Mouse (Mus musculus): ENCODE measurements around the gene Klf17. TPM values are rescaled to one million over a fixed set of nuclear protein-coding genes. Genes with fewer than 3 reads are reported as not detected.
"Not testable (repeated sequence)": the region's sequence is repeated elsewhere in the genome, so short reads cannot be mapped to it uniquely, and the experiment has no call there.

Klf17 gene
- not detected for total RNA-seq (2021)
- long read RNA-seq, experiment 1: 0 reads
- long read RNA-seq, experiment 2: 0 reads

GRCm38 (mm10) chr4:117765416-117765815 is at the start of gene Klf17:
TSS of gene Klf17 (minus strand) at chr4:117765648.
- Histone ChIP-seq H3K4me3 (no peak within 1 kb of the TSS), H3K27ac (no peak within 1 kb of the TSS)
- TF ChIP-seq CTCF (conservative IDR thresholded peaks at IDR 0.05): no peak
- DNase-seq (ENCODE audit: low spot score in 2 of 2): no peak

GRCm38 (mm10) chr4:117814333-117814732 is 48.9 kb upstream of the Klf17 start:
- Histone ChIP-seq H3K4me3 (no peak overlapping the region), H3K27ac (no peak overlapping the region)
- DNase-seq (ENCODE audit: low spot score in 2 of 2): no peak
- TF ChIP-seq CTCF (conservative IDR thresholded peaks at IDR 0.05): no peak

- Histone ChIP-seq H3K4me3 (no peak overlapping the region), H3K27ac (no peak overlapping the region)
- TF ChIP-seq CTCF (conservative IDR thresholded peaks at IDR 0.05): no peak
- no peak for DNase-seq (ENCODE audit: low spot score in 2 of 2)
These were observed 48.2 kb upstream of the Klf17 start for GRCm38 (mm10) chr4:117813591-117814192.

GRCm38 (mm10) chr4:117810933-117811332 is 45.5 kb upstream of the Klf17 start:
- TF ChIP-seq CTCF (conservative IDR thresholded peaks at IDR 0.05): peak; percentile 74
- no peak overlapping the region for H3K27ac ChIP-seq
- H3K4me3 ChIP-seq: no peak overlapping the region
- peak; percentile 10 to 19 for DNase-seq (ENCODE audit: low spot score in 2 of 2)

GRCm38 (mm10) chr4:117806992-117807391 is 41.5 kb upstream of the Klf17 start:
- H3K4me3 ChIP-seq: no peak overlapping the region
- no peak for TF ChIP-seq CTCF (conservative IDR thresholded peaks at IDR 0.05)
- H3K27ac ChIP-seq: no peak overlapping the region
- DNase-seq (ENCODE audit: low spot score in 2 of 2): no peak

GRCm38 (mm10) chr4:117799904-117800303 is 34.5 kb upstream of the Klf17 start:
- Histone ChIP-seq H3K27ac (no peak overlapping the region), H3K4me3 (no peak overlapping the region)
- no peak for DNase-seq (ENCODE audit: low spot score in 2 of 2)
- peak; percentile 30; the same call in 1 of the 2 replicates for TF ChIP-seq CTCF (conservative IDR thresholded peaks at IDR 0.05)

- H3K27ac ChIP-seq: no peak overlapping the region
- DNase-seq (ENCODE audit: low spot score in 2 of 2): no peak
- TF ChIP-seq CTCF (conservative IDR thresholded peaks at IDR 0.05): no peak
- no peak overlapping the region for H3K4me3 ChIP-seq
These were observed 22.9 kb upstream of the Klf17 start for GRCm38 (mm10) chr4:117788308-117788707.

- no peak for TF ChIP-seq CTCF (conservative IDR thresholded peaks at IDR 0.05)
- Histone ChIP-seq H3K27ac (no peak overlapping the region), H3K4me3 (no peak overlapping the region)
- DNase-seq (ENCODE audit: low spot score in 2 of 2): no peak
These were observed 21.5 kb upstream of the Klf17 start for GRCm38 (mm10) chr4:117786963-117787362.

GRCm38 (mm10) chr4:117782908-117783307 is 17.5 kb upstream of the Klf17 start:
- no peak; the same call in 1 of the 2 replicates for TF ChIP-seq CTCF (conservative IDR thresholded peaks at IDR 0.05)
- DNase-seq (ENCODE audit: low spot score in 2 of 2): no peak
- Histone ChIP-seq H3K27ac (no peak overlapping the region), H3K4me3 (no peak overlapping the region)

- Histone ChIP-seq H3K4me3 (no peak overlapping the region), H3K27ac (no peak overlapping the region)
- DNase-seq (ENCODE audit: low spot score in 2 of 2): no peak
- no peak for TF ChIP-seq CTCF (conservative IDR thresholded peaks at IDR 0.05)
These were observed 7.5 kb upstream of the Klf17 start for GRCm38 (mm10) chr4:117772960-117773359.

- Histone ChIP-seq H3K4me3 (no peak overlapping the region), H3K27ac (no peak overlapping the region)
- peak; percentile 86 for TF ChIP-seq CTCF (conservative IDR thresholded peaks at IDR 0.05)
- peak; percentile 77 to 87 for DNase-seq (ENCODE audit: low spot score in 2 of 2)
These were observed 5.5 kb upstream of the Klf17 start for GRCm38 (mm10) chr4:117770935-117771334.

- H3K4me3 ChIP-seq: no peak overlapping the region
- no peak for TF ChIP-seq CTCF (conservative IDR thresholded peaks at IDR 0.05)
- no peak overlapping the region for H3K27ac ChIP-seq
- DNase-seq (ENCODE audit: low spot score in 2 of 2): no peak
These were observed 5.3 kb downstream of the Klf17 start for GRCm38 (mm10) chr4:117760151-117760550.

- H3K4me3 ChIP-seq; H3K27ac ChIP-seq; DNase-seq (ENCODE audit: low spot score in 2 of 2): not testable (repeated sequence)
These were observed 13.0 kb downstream of the Klf17 start for GRCm38 (mm10) chr4:117752469-117752868.

GRCm38 (mm10) chr4:117737559-117737958 is 27.9 kb downstream of the Klf17 start:
- H3K4me3 ChIP-seq: no peak overlapping the region
- no peak for DNase-seq (ENCODE audit: low spot score in 2 of 2)
- H3K27ac ChIP-seq: no peak overlapping the region
- TF ChIP-seq CTCF (conservative IDR thresholded peaks at IDR 0.05): peak; percentile 33; the same call in 1 of the 2 replicates
